Mouse (Mus musculus) G1E (cell line): ENCODE data around the gene Fam69b.

Experiments
- CTCF ChIP-seq: IDR thresholded peaks from 2 replicates; pipeline ENCODE4 v1.5.1; 2012; ENCODE audit warnings: low read depth, low read length, inconsistent platforms, mixed read lengths
- GATA1 ChIP-seq: IDR thresholded peaks from 2 replicates; pipeline ENCODE4 v1.6.1; 2012; ENCODE audit warnings: borderline replicate concordance, low read length, inconsistent platforms, mixed read lengths

- TF ChIP-seq CTCF (no peak), GATA1 (no peak)
These were observed 26.7 kb upstream of the Fam69b start for GRCm38 (mm10) chr2:26601595-26601994.
